Mouse (Mus musculus): ENCODE data around the gene Hs3st1.

GRCm38 (mm10) chr5:39803457-39803856, 48.2 kb upstream of the Hs3st1 start:
- TF ChIP-seq POLR2A (IDR thresholded peaks at IDR 0.05; ENCODE audit: extremely low read depth, insufficient read depth, low read length) (no peak), CTCF (IDR thresholded peaks at IDR 0.05; ENCODE audit: extremely low read depth, insufficient read depth, low read length) (no peak)

All from cortical plate, adult 2 months (tissue).